In genomic region chr3:84048729-84049175, GRCm38 (mm10) we compare ENCODE assay signal across 7 mouse cellular contexts. TPM values are rescaled to one million over a fixed set of nuclear protein-coding genes. Genes with fewer than 3 reads are reported as not detected.
DNase-seq lines count a peak whose midpoint lies in the region; ATAC-seq and TF ChIP-seq lines count a peak whose summit lies in the region.

No protein-coding gene starts in this region.

- H3K27me3 ChIP-seq in heart, embryonic 12.5 days (replicated peaks): no peaks in the 10 kb centered on the region
- no peaks in the 10 kb centered on the region for H3K27me3 ChIP-seq in stomach, postnatal 0 days (ENCODE audit: control insufficient read depth, insufficient read depth, low read length)

- H3K9ac ChIP-seq in heart, embryonic 12.5 days: peak overlapping the region; percentile 7; the same call in 1 of the 2 replicates
- H3K9ac ChIP-seq in stomach, postnatal 0 days (ENCODE audit: low read length): peak overlapping the region; percentile 23; the same call in 1 of the 2 replicates

- peak overlapping the region; percentile 28; the same call in 1 of the 2 replicates for H3K4me2 ChIP-seq in heart, embryonic 12.5 days
- H3K4me2 ChIP-seq in stomach, postnatal 0 days (replicated peaks; ENCODE audit: low read depth): 0 out of 2 replicates have a peak overlapping the region, but pooled peaks have one; percentile 3

- no peak overlapping the region for H3K4me3 ChIP-seq in heart, embryonic 12.5 days
- H3K4me3 ChIP-seq in lung, adult 2 months (replicated peaks; ENCODE audit: extremely low read depth, low read depth, low read length): no peak overlapping the region
- no peak overlapping the region for H3K4me3 ChIP-seq in stomach, postnatal 0 days (ENCODE audit: low read depth, low read length)

- peaks cover 7% of the 10 kb centered on the region; the same call in 1 of the 2 replicates for H3K4me1 ChIP-seq in heart, embryonic 12.5 days (replicated peaks)
- peaks cover 4% of the 10 kb centered on the region for H3K4me1 ChIP-seq in lung, adult 2 months (ENCODE audit: control insufficient read depth, insufficient read depth, low read length)
- 0 out of 2 replicates have a peak, but pooled peaks cover 4% of the 10 kb centered on the region for H3K4me1 ChIP-seq in stomach, postnatal 0 days (replicated peaks; ENCODE audit: control insufficient read depth, insufficient read depth)

- WGBS in heart, embryonic 12.5 days: 18% methylated on average over 9 of the region's 9 CpGs
- WGBS in lung, adult 2 months: 31% methylated on average over 9 of the region's 9 CpGs
- 13% methylated on average over 9 of the region's 9 CpGs for WGBS in stomach, postnatal 0 days

- TF ChIP-seq EP300 in stomach, postnatal 0 days (optimal IDR thresholded peaks at IDR 0.05): no peak

- TF ChIP-seq POLR2A in lung, adult 2 months (IDR thresholded peaks at IDR 0.05; ENCODE audit: borderline replicate concordance, extremely low read depth, low read depth, low read length): no peak

- peak; percentile 58 for DNase-seq in ZHBTc4 (ENCODE audit: low read depth, low spot score)
- DNase-seq in embryo, embryonic 10.5 days (ENCODE audit: low spot score): peak; percentile 32
- DNase-seq in lung, adult 2 months: peak; percentile 33
- peak; percentile 31 for DNase-seq in stomach, postnatal 0 days (ENCODE audit: low spot score)
- no peak for DNase-seq in cerebellum, adult 8-10 months
- no peak for DNase-seq in right cerebral cortex, adult 18-20 months

- no peaks in the 10 kb centered on the region for H3K36me3 ChIP-seq in heart, embryonic 12.5 days
- no peaks in the 10 kb centered on the region for H3K36me3 ChIP-seq in stomach, postnatal 0 days (ENCODE audit: control insufficient read depth, insufficient read depth, low read length)

- ATAC-seq in heart, embryonic 12.5 days (ENCODE audit: insufficient number of reproducible peaks, low FRiP score): no peak
- ATAC-seq in stomach, postnatal 0 days (ENCODE audit: low FRiP score, low TSS enrichment): peak; percentile 75; the same call in 1 of the 2 replicates

- TF ChIP-seq CTCF in lung, adult 2 months (IDR thresholded peaks at IDR 0.05; ENCODE audit: insufficient read depth, low read length): peak; percentile 27; the same call in 1 of the 2 replicates
- TF ChIP-seq CTCF in stomach, postnatal 0 days (IDR thresholded peaks at IDR 0.05; ENCODE audit: low read depth): peak; percentile 67

- no peak overlapping the region for H3K27ac ChIP-seq in heart, embryonic 12.5 days (ENCODE audit: poor library complexity, severe bottlenecking)
- H3K27ac ChIP-seq in stomach, postnatal 0 days (replicated peaks): no peak overlapping the region

- peaks cover 6% of the 10 kb centered on the region for H3K9me3 ChIP-seq in heart, embryonic 12.5 days (replicated peaks)
- H3K9me3 ChIP-seq in stomach, postnatal 0 days (ENCODE audit: control insufficient read depth, low read length): no peaks in the 10 kb centered on the region

RNA-seq across cellular contexts. Expression of gene Tmem131l, which starts 8.8 kb away (rescaled TPM):
- 26.9 and 27.4 TPM in 2 replicates for polyA plus RNA-seq in heart, embryonic 12.5 days (2016; fragmentation: Nextera tagmentation; extraction: Ambion mirVana)
- polyA plus RNA-seq in lung, adult 2 months (2012; rRNA removed): 21.3 and 24.5 TPM in 2 replicates
- 15.5 and 18.3 TPM in 2 replicates for polyA plus RNA-seq in stomach, postnatal 0 days (2015; fragmentation: Nextera tagmentation; extraction: Ambion mirVana)

Comparison
In these comparisons a context has a peak if more than half of its experiments do, and no peak if none do; other contexts are left out.
1. DNase-seq: peak in ZHBTc4 (single experiment), embryo, embryonic 10.5 days (single experiment), lung, adult 2 months (single experiment) and stomach, postnatal 0 days (single experiment); none in cerebellum, adult 8-10 months (single experiment) and right cerebral cortex, adult 18-20 months (single experiment).